Mouse (Mus musculus) limb, embryonic 15.5 days (tissue): Measurements from ENCODE around the gene Dpep1. TPM values are rescaled to one million over a fixed set of nuclear protein-coding genes. Genes with fewer than 3 reads are reported as not detected.
A peak's percentile ranks its signal among the peaks of the same experiment; 100 is the strongest.

Experiments used
- ATAC-seq: fragments of 200-750 bp; cut with Nextera tagmentation; 2 replicates; pipeline ENCODE4 v1.8.0; 2017; ENCODE audit warnings: low read depth, moderate TSS enrichment; ENCODE audit not compliant: insufficient number of reproducible peaks, low FRiP score, low TSS enrichment
- H3K27ac ChIP-seq: fragments of 300-500 bp; sonication (generic); 2 replicates; pipeline ENCODE4 v1.5.1; 2015; ENCODE audit warnings: moderate library complexity, mild to moderate bottlenecking, inconsistent platforms
- H3K27me3 ChIP-seq: fragments of 300-500 bp; sonication (generic); 2 replicates; pipeline ENCODE4 v1.6.1; 2015; ENCODE audit warnings: inconsistent platforms
- H3K36me3 ChIP-seq: fragments of 300-500 bp; sonication (generic); 2 replicates; pipeline ENCODE4 v1.6.1; 2015; ENCODE audit warnings: inconsistent platforms
- H3K4me1 ChIP-seq: fragments of 300-500 bp; sonication (generic); 2 replicates; pipeline ENCODE4 v1.6.1; 2015; ENCODE audit warnings: inconsistent platforms
- H3K4me2 ChIP-seq: fragments of 300-500 bp; sonication (generic); 2 replicates; pipeline ENCODE4 v1.6.1; 2015; ENCODE audit warnings: mild to moderate bottlenecking, inconsistent platforms
- H3K4me3 ChIP-seq: fragments of 300-500 bp; sonication (generic); 2 replicates; pipeline ENCODE4 v1.5.1; 2015; ENCODE audit warnings: mild to moderate bottlenecking, inconsistent platforms
- H3K9ac ChIP-seq: fragments of 300-500 bp; sonication (generic); 2 replicates; pipeline ENCODE4 v1.6.1; 2015; ENCODE audit warnings: inconsistent platforms
- H3K9me3 ChIP-seq: fragments of 300-500 bp; sonication (generic); 2 replicates; pipeline ENCODE4 v1.6.1; 2016; ENCODE audit warnings: inconsistent platforms
- WGBS: fragments of 180-500 bp; shearing (Covaris S2); methylation state at CpG from one replicate; pipeline ENCODE4 v1.1.7; 2015; 5-methylcytosine and 5-hydroxymethylcytosine counted together
- polyA plus RNA-seq: library from polyadenylated mRNA; unstranded; fragments of >200 nt; fragmentation: Nextera tagmentation; extraction: Ambion mirVana; gene quantifications from 2 replicates; pipeline ENCODE4 v1.2.1, GENCODE M21; 2015

Dpep1 gene
- polyA plus RNA-seq, result 6.9 and 9.0 TPM in 2 replicates

DNA sequence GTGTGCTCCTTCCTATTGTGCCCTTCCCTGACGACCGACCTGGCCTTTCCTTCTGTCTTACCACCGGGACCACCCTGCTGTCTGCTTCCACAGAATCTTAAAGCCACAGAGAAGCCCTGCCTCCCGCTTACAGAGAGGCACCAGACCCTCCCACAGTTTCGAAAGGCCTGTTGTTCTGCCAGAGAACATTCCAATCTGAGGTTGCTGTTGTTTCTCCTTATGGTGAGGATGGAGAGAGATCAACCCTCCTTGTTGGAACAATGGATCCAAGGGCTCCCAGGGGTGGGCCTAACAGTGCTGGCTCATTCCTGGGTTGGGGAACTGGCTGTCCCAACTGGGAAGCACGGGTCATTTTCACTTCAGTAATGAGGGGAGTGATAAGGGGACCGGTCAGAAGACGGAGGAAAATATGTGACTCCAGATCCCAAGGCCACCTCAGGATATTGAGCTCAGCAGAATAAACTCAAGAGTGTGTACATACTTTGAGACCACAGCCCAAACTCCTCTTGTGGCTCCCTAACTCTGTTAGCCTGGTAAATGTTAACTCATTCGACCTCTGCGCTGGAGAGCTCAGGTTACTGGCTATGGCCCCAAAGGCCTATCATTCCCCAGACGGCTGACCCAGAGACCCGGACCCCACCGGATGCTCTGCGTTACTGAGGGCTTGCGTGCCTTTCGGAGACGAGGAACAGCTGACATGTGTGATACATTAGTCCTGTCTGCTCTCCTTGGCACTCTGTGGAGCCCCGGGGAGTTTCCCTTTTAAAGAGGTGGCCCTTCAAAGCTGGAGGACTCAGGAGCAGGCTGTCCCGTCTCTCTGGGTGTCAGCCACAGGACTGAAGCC lies at the start of gene Dpep1:
Gene Dpep1 (plus strand): TSS at position 677 of the 844 bp plus-strand sequence.
- Histone ChIP-seq H3K36me3 (no peaks in the 10 kb centered on the region), H3K4me3 (no peak within 1 kb of the TSS), H3K4me1 (peaks cover 31% of the 10 kb centered on the region), H3K27me3 (no peaks in the 10 kb centered on the region), H3K9me3 (no peaks in the 10 kb centered on the region), H3K9ac (no peak within 1 kb of the TSS), H3K27ac (peak within 1 kb of the TSS; percentile 54), H3K4me2 (no peak within 1 kb of the TSS)
- 0 out of 2 replicates have a peak, but pooled peaks have one; percentile 37 for ATAC-seq
- 23% methylated on average over 19 of the region's 19 CpGs for WGBS

DNA sequence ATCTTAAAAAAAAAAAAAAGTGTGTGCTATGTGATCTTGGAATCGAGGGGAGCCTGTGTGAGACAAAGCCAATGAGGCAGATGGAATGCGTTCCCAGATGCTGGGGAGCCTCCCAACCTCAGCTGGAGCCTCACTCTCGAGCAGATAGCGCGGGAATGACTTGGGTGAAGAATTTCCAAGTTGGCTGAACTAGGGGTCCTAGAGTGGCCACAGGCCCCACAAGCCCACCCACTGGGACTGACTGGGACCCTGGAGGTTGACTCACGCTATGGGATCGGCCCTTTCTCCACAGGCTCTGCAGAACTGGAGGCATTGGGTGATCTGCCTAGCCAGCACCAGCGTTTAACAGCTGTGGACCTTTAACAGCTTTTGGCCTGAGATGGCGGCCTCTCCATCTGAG lies 49.8 kb upstream of the Dpep1 start:
- H3K4me2 ChIP-seq, result no peak overlapping the region
- H3K27me3 ChIP-seq, result no peaks in the 10 kb centered on the region
- ATAC-seq, result no peak
- no peak overlapping the region for H3K4me3 ChIP-seq
- H3K27ac ChIP-seq, result no peak overlapping the region
- no peaks in the 10 kb centered on the region for H3K36me3 ChIP-seq
- 70% methylated on average over 9 of the region's 9 CpGs for WGBS
- no peak overlapping the region for H3K9ac ChIP-seq
- no peaks in the 10 kb centered on the region for H3K9me3 ChIP-seq
- H3K4me1 ChIP-seq, result peaks cover 35% of the 10 kb centered on the region

DNA sequence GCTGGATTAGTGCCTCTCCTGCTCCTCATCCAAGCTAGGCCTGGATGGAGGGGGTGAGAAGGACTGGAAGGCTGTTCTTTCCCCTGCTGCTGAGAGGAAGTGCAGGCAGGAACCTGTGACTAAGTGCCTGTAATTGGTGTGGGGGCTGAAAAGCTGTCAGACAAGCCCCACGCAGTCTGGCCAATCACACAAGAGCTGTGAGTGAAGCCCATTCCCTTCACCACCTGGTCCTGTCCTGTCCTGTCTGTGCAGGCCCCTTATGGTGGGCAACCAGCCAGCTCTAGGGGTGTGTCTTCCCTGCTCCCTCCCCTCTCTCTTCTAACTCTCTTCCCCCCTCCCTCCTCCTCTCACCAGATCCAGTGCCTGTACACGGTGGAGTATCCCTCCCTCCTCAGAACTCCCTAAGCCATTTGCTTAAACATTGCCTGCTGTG lies 48.4 kb upstream of the Dpep1 start:
- no peak overlapping the region for H3K4me3 ChIP-seq
- peak; percentile 79 for ATAC-seq
- H3K4me1 ChIP-seq, result peaks cover 45% of the 10 kb centered on the region
- no peak overlapping the region for H3K9ac ChIP-seq
- H3K4me2 ChIP-seq, result no peak overlapping the region
- 0% methylated on average over 2 of the region's 2 CpGs for WGBS
- no peaks in the 10 kb centered on the region for H3K27me3 ChIP-seq
- peak overlapping the region; percentile 90 for H3K27ac ChIP-seq
- H3K36me3 ChIP-seq, result no peaks in the 10 kb centered on the region
- no peaks in the 10 kb centered on the region for H3K9me3 ChIP-seq

DNA sequence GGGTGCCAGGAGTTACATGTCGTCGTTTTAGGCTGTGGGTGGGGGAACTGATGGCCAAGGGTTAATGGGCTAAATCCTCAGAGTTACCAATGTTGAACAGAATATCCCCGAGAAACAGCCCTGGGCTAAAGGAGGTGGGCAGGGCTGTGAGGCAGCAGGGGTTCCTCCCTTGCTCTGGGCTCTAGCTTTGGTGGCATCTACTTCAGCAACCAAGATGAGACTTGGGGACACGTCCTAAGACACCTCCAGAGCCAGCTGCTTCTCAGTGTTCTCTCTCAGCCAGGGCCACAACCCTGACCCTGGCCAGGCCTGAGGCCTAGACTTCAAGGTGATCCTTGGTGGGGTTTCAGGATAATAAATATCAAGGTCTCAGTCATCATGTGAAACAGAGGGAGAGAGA lies 47.3 kb upstream of the Dpep1 start:
- H3K9me3 ChIP-seq, result no peaks in the 10 kb centered on the region
- H3K4me1 ChIP-seq, result peaks cover 48% of the 10 kb centered on the region
- H3K4me2 ChIP-seq, result no peak overlapping the region
- H3K4me3 ChIP-seq, result no peak overlapping the region
- H3K36me3 ChIP-seq, result no peaks in the 10 kb centered on the region
- peak overlapping the region; percentile 90; the same call in 1 of the 2 replicates for H3K27ac ChIP-seq
- no peak overlapping the region for H3K9ac ChIP-seq
- 45% methylated on average over 4 of the region's 4 CpGs for WGBS
- ATAC-seq, result no peak
- no peaks in the 10 kb centered on the region for H3K27me3 ChIP-seq

DNA sequence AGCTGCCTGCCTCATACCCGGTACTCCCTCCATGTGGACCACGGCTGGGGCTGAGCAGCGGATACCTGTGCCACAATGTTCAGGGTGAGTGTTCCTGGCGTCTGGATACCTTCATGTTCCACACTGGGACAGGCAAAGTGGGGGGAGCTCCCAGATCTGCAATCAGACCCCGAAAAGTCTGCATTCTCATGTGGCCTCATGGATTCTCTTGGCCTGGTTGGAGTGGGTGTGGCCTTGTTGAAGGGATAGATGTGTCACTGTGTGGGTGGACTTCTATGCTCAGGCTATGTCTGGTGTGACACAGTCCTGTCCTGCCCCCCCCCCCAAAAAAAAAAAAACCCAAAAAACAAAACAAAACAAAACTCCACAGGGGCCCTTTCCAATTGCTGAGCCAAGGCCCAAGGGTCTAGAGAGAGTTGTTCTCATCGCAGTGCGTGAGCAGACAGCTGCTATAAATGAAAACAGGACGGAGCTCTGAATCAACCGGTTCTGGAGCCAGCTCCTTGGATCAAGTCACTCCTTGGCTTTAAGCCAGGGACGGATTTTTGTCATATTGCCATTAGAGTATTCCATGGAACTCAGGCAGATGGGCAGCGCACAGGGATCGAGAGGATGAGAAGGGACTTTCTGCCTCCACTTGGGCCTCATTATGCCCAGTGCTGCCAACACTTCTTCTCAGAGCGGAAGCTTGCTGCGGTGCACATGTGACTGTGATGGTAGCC lies 44.1 kb upstream of the Dpep1 start:
- Histone ChIP-seq H3K27ac (peak overlapping the region; percentile 87), H3K4me1 (peaks cover 39% of the 10 kb centered on the region), H3K36me3 (no peaks in the 10 kb centered on the region), H3K27me3 (no peaks in the 10 kb centered on the region), H3K4me3 (no peak overlapping the region), H3K9me3 (no peaks in the 10 kb centered on the region), H3K4me2 (no peak overlapping the region), H3K9ac (no peak overlapping the region)
- WGBS, result 44% methylated on average over 14 of the region's 14 CpGs
- ATAC-seq, result peak; percentile 25; the same call in 1 of the 2 replicates

DNA sequence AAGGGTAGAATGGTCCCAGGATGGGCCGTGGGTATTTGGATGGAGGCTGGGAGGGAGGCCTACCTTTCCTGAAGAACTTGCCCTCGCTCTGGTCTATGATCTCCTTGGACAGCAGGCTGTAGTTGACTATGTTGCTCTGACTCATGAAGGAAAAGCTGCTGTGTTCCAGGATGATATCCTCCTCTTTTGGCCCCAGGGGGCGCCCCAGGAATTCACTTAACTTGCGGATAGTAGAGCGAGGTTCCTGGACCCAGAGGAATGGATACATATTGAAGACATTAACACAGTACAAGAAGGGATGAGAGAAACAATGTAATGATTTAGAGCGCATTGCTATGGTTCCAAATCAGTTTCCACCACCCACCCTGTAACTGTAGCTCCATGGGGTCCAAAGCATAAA lies 40.8 kb upstream of the Dpep1 start:
- ATAC-seq, result no peak
- 51% methylated on average over 6 of the region's 6 CpGs for WGBS
- Histone ChIP-seq H3K4me3 (no peak overlapping the region), H3K4me1 (peaks cover 19% of the 10 kb centered on the region), H3K9ac (no peak overlapping the region), H3K27ac (no peak overlapping the region), H3K9me3 (no peaks in the 10 kb centered on the region), H3K4me2 (no peak overlapping the region), H3K36me3 (no peaks in the 10 kb centered on the region), H3K27me3 (no peaks in the 10 kb centered on the region)

DNA sequence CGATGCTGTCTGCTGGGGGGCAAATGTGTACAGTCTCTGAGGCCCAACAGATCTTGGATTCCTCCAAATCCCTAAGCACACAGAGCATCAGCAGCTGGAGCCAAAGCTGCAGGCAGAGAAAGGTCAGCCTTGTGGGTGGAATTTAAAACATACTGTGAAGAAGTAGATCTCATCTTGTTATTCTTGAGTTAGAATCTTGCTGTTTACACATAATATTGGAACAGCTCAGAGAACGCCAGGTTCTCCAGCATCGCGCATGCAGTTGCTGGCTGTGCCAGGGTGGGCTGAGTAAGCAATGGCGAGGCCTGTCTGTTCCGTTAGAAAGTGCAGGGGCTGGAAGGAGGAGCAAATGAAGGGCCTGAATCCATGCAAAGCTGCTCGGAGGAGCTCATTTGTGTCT lies 39.7 kb upstream of the Dpep1 start:
- peaks cover 15% of the 10 kb centered on the region for H3K4me1 ChIP-seq
- H3K36me3 ChIP-seq, result no peaks in the 10 kb centered on the region
- H3K27me3 ChIP-seq, result no peaks in the 10 kb centered on the region
- H3K9ac ChIP-seq, result no peak overlapping the region
- no peak for ATAC-seq
- 77% methylated on average over 7 of the region's 7 CpGs for whole genome bisulfite sequencing
- 0 out of 2 replicates have a peak overlapping the region, but pooled peaks have one; percentile 7 for H3K27ac ChIP-seq
- no peak overlapping the region for H3K4me3 ChIP-seq
- no peak overlapping the region for H3K4me2 ChIP-seq
- H3K9me3 ChIP-seq, result no peaks in the 10 kb centered on the region

DNA sequence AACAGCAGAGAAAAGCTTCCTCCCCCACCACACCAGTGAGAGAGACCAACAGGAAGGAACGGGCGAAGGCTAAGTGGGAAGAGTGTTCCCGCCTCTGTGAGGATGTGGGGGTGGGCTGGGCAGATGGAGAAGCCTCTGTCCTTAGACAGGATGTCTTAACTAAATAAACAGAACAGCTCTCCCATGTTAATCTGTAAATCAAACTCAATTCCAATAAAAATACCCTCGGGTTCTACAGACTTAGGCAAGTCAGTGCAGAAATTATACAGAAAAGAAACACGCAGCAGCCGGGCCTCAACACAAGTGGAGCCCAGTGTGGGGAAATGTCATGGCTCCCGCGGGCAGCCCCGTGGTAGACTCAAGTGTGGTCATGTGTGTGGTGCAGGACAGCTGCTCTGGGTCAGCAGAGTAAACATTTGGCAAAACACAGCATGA lies 35.3 kb upstream of the Dpep1 start:
- Histone ChIP-seq H3K27ac (no peak overlapping the region), H3K4me2 (no peak overlapping the region), H3K9me3 (no peaks in the 10 kb centered on the region), H3K36me3 (no peaks in the 10 kb centered on the region), H3K27me3 (no peaks in the 10 kb centered on the region), H3K4me1 (no peaks in the 10 kb centered on the region; the same call in 1 of the 2 replicates), H3K9ac (no peak overlapping the region), H3K4me3 (no peak overlapping the region)
- ATAC-seq, result no peak
- 59% methylated on average over 9 of the region's 9 CpGs for whole genome bisulfite sequencing

DNA sequence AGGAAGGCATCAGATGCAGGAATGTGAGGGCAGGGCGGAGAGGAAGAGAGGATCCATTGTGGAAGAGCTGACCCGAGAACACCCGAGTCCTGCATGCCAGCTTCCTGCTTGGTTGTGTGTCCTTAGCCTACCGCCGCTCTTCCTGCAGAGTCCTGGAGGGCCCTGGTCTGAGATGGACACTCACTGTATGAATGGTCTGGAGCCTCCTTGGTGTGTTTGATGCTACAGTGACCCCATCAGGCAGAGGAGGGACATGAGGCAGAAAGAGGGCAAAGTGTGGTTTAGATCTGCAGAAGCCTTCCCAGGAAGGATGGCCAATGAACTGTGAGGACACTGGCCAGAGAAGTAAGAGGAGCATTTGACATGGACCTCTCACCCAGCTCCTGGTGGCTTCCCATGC lies 30.9 kb upstream of the Dpep1 start:
- Histone ChIP-seq H3K9ac (no peak overlapping the region), H3K36me3 (no peaks in the 10 kb centered on the region), H3K4me2 (no peak overlapping the region), H3K27ac (no peak overlapping the region), H3K27me3 (no peaks in the 10 kb centered on the region), H3K4me3 (no peak overlapping the region), H3K4me1 (peaks cover 24% of the 10 kb centered on the region), H3K9me3 (no peaks in the 10 kb centered on the region)
- WGBS, result 77% methylated on average over 5 of the region's 5 CpGs
- no peak for ATAC-seq

DNA sequence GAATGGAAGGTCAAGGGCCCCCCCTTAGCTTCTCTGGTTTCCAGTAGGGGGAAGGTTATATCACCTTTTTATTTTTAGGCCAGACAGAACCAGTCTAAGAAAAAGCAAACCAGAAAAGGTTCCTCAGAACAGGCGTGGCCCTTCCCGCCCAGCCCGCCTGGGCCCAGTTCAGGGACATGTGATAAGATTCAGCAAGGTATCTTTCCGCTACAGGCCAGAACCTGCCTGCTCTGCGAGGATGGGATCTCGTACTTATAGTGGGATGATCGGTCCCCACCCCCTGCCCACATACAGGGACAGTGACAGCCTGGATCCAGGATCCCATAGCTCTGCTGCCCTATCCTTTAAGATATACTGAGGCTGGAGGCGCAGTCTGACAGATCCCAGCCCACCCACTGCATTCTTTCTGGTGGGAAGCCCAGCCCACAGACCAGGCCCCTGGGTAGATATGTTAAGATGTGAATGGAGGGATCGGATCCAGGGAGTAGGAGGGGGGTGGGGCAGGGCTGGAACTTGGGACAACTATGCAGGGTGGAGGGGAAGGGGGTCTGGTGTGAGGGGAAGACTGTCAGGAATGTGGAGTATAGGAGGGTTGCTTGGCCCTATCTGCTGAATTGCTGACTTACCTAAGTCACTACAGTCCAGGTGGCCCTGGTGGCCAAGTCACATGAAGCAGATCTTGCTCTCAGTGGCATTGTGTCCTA lies 29.8 kb upstream of the Dpep1 start:
- Histone ChIP-seq H3K27me3 (no peaks in the 10 kb centered on the region), H3K9ac (no peak overlapping the region), H3K4me1 (peaks cover 24% of the 10 kb centered on the region), H3K9me3 (no peaks in the 10 kb centered on the region), H3K4me3 (no peak overlapping the region), H3K27ac (peak overlapping the region; percentile 50), H3K4me2 (no peak overlapping the region), H3K36me3 (no peaks in the 10 kb centered on the region)
- WGBS, result 62% methylated on average over 9 of the region's 9 CpGs
- 0 out of 2 replicates have a peak, but pooled peaks have one; percentile 31 for ATAC-seq

DNA sequence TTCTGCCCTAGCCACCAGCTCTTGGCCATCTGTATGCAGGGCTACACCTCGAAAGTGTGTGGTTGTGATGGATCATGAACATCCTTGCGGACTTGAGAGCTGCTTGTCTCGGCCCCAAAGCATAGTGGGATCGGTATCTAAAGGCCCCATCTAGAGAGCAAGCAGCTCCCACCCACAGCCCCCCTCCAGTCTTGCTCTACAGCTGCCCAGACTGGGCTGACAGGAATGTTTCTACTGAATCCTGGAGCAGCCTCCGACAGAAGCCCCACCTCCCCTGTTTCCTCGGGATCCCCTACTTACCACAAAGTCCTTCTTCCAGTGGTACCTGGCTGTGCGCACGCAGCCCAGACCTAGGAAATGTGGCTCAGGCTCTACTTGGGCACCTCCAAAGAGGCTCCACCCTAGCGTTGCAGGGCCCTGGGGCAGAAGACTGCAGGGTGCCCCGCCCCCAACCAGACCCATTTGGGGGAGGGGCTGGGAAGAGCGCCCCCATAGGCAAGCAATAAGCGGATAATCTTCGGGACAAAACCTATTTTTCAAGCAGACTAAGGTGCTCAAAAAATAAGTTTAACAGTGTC lies 28.1 kb upstream of the Dpep1 start, which contains the start of gene Sult5a1:
Gene Sult5a1 (minus strand): TSS at position 428 of the 578 bp plus-strand sequence.
- Histone ChIP-seq H3K9ac (no peak within 1 kb of the TSS), H3K4me1 (peaks cover 24% of the 10 kb centered on the region), H3K4me2 (peak within 1 kb of the TSS; percentile 43), H3K27me3 (no peaks in the 10 kb centered on the region), H3K9me3 (no peaks in the 10 kb centered on the region), H3K27ac (peak within 1 kb of the TSS; percentile 63), H3K36me3 (no peaks in the 10 kb centered on the region), H3K4me3 (peak within 1 kb of the TSS; percentile 29)
- 24% methylated on average over 13 of the region's 13 CpGs for WGBS
- ATAC-seq, result no peak
